Mouse (Mus musculus) lung, postnatal 14 days (tissue): ENCODE data around the gene Tpcn2.

Source experiments
- DNase-seq: peaks from one replicate; pipeline ENCODE4 v3.0.0; 2021

Tpcn2 gene

GRCm38 (mm10) chr7:145283487-145284187 lies at the start of gene Tpcn2:
Tpcn2 (minus strand) TSS chr7:145284011.
- peak; percentile 95 for DNase-seq

- peak; percentile 39 for DNase-seq
Measured at GRCm38 (mm10) chr7:145332376-145333041, 48.7 kb upstream of the Tpcn2 start.

GRCm38 (mm10) chr7:145330641-145331040 lies 46.8 kb upstream of the Tpcn2 start:
- no peak for DNase-seq

GRCm38 (mm10) chr7:145329982-145330381 lies 46.2 kb upstream of the Tpcn2 start:
- no peak for DNase-seq

- DNase-seq = no peak
Measured at GRCm38 (mm10) chr7:145325697-145326096, 41.9 kb upstream of the Tpcn2 start.

GRCm38 (mm10) chr7:145323607-145324006 lies 39.8 kb upstream of the Tpcn2 start:
- no peak for DNase-seq

- DNase-seq = no peak
Measured at GRCm38 (mm10) chr7:145319481-145319880, 35.7 kb upstream of the Tpcn2 start.

- DNase-seq = no peak
Measured at GRCm38 (mm10) chr7:145317522-145317921, 33.7 kb upstream of the Tpcn2 start.

GRCm38 (mm10) chr7:145314785-145315411 lies 31.1 kb upstream of the Tpcn2 start, which contains the start of gene Mrgprd:
Mrgprd (plus strand) TSS chr7:145314835.
- DNase-seq = no peak

- no peak for DNase-seq
Measured at GRCm38 (mm10) chr7:145312137-145312536, 28.3 kb upstream of the Tpcn2 start.

- no peak for DNase-seq
Measured at GRCm38 (mm10) chr7:145310526-145310925, 26.7 kb upstream of the Tpcn2 start.

GRCm38 (mm10) chr7:145309877-145310276 lies 26.1 kb upstream of the Tpcn2 start:
- DNase-seq = no peak

GRCm38 (mm10) chr7:145308866-145309265 lies 25.1 kb upstream of the Tpcn2 start:
- no peak for DNase-seq

- DNase-seq = no peak
Measured at GRCm38 (mm10) chr7:145308061-145308675, 24.4 kb upstream of the Tpcn2 start.

- no peak for DNase-seq
Measured at GRCm38 (mm10) chr7:145307636-145308035, 23.8 kb upstream of the Tpcn2 start.

GRCm38 (mm10) chr7:145304153-145304552 lies 20.3 kb upstream of the Tpcn2 start:
- no peak for DNase-seq

GRCm38 (mm10) chr7:145302488-145303285 lies 18.9 kb upstream of the Tpcn2 start:
- peak; percentile 76 for DNase-seq

GRCm38 (mm10) chr7:145301341-145302005 lies 17.7 kb upstream of the Tpcn2 start:
- DNase-seq = no peak

- DNase-seq = no peak
Measured at GRCm38 (mm10) chr7:145301008-145301340, 17.2 kb upstream of the Tpcn2 start.

- peak; percentile 63 for DNase-seq
Measured at GRCm38 (mm10) chr7:145300321-145301007, 16.7 kb upstream of the Tpcn2 start, which contains the start of gene Mrgprf. Mrgprf (plus strand) TSS chr7:145300828.

GRCm38 (mm10) chr7:145299562-145300320 lies 15.9 kb upstream of the Tpcn2 start:
- DNase-seq = peak; percentile 58
